Mouse (Mus musculus) left cerebral cortex, postnatal 36 days (tissue): ENCODE results near the gene Map4k2. TPM values are rescaled to one million over a fixed set of nuclear protein-coding genes. Genes with fewer than 3 reads are reported as not detected.

Source experiments
- DNase-seq, 2 experiments: peaks; one replicate each; pipeline ENCODE4 v3.0.0; 2021 to 2022; ENCODE audit warnings: low spot score in 2 of 2, mixed read lengths in 1 of 2
- intact Hi-C: fragments of 180-260 bp; cut with DNase I; formaldehyde crosslinking; loops from one replicate; pipeline ENCODE4 v1.15.1; 2025
- total RNA-seq, 2 experiments: library from RNA; stranded (reverse); gene quantifications; 2 replicates each; pipeline ENCODE4 v1.2.3; 2021

Map4k2 gene
- total RNA-seq, 2 experiments from 2014 or later: 93.5 to 107 TPM

GRCm38 (mm10) chr19:6313796-6314195, 27.1 kb upstream of the Map4k2 start:
- DNase-seq: no peak
- intact Hi-C loops: no loop called here

GRCm38 (mm10) chr19:6314513-6314912, 26.4 kb upstream of the Map4k2 start:
- intact Hi-C loops: no loop called here
- no peak for DNase-seq

GRCm38 (mm10) chr19:6315573-6315972, 25.4 kb upstream of the Map4k2 start:
- intact Hi-C loops: no loop called here
- no peak for DNase-seq

DNA sequence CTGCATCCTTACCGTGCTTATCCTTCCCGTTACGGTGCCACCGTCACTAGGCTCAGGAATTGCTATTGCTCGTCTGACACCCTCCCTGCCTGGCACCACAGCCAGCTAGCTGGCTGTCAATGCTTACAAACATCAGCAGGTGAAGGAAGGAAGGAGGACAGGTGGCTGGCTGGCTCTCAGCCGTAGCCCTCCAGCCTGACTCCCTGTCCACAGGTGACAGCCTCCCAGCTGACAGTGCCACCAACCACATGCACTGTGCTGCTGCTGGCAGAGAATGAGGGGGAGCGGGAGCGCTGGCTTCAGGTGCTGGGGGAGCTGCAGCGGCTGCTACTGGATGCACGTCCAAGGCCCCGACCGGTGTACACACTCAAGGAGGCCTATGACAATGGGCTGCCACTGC, 22.8 kb upstream of the Map4k2 start:
- no peak for DNase-seq
- intact Hi-C loops: no loop called here

GRCm38 (mm10) chr19:6321358-6321757, 19.6 kb upstream of the Map4k2 start:
- intact Hi-C loops: no loop called here
- no peak for DNase-seq

DNA sequence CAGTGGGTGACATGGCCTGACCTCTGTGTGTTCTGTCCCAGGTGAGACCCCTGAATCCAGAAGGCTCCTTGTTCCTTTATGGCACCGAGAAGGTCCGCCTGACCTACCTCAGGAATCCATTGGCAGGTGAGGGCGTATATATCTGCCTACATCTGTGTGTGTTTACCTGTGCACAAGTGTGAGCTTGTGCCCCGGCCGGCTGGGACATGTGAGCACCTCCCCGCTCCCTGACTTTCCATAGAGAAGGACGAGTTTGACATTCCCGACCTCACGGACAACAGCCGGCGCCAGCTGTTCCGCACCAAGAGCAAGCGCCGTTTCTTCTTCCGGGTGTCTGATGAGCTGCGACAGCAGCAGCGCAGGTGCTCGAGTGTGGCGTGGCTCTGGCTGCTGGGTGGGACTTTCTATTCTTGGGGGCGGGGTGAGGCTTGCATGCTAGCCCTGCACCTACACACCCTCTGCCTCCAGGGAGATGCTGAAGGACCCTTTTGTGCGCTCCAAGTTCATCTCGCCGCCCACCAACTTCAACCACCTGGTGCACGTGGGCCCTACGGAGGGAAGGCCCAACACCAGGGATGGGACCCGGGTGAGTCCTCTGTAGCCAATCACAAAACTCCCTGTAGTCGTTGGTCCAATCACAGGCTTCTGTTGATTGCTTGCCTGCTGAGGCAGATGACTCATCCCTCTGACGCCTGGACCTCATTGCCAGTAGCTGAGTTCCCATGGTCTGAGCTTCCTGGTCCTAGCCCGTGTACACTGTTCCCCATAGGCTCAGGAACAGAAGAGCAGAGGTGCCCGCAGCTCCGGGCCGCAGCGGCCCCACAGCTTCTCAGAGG, 18.9 kb upstream of the Map4k2 start:
- peak in 1 of 2 experiments; percentile 22 for DNase-seq
- intact Hi-C loops: no loop called here

- intact Hi-C loops: no loop called here
- no peak for DNase-seq
These were observed 16.2 kb upstream of the Map4k2 start for GRCm38 (mm10) chr19:6324751-6325150.

DNA sequence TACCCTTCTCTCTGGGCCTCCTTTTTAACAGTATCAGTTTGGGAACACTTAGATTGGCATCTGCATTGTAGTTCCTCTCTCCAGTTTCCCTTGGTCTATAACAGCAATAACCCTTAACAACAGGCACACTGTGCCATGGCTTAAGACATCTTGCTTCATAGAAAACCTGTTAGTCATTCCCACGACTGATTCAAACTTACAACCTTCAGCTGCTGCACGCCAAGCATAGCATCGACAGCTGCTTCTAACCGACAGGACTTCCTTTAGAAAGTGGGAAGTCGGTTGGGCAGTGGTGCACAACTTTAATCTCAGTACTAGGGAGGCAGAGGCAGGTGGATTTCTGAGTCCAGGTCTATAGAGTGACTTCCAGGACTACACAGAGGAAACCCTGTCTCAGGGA, 9.8 kb upstream of the Map4k2 start:
- no peak for DNase-seq
- intact Hi-C loops: loop anchor here (2.0 to 5.0 kb wide), 2 partner anchors 66 to 189 kb away; partner anchors contain the start of genes Arl2 and Batf2

- no peak for DNase-seq
- intact Hi-C loops: loop anchor here (2.0 to 5.0 kb wide), 2 partner anchors 67 to 190 kb away; partner anchors contain the start of genes Arl2 and Batf2
These were observed 9.0 kb upstream of the Map4k2 start for GRCm38 (mm10) chr19:6331719-6332516.

GRCm38 (mm10) chr19:6333761-6334595, 7.0 kb upstream of the Map4k2 start:
- intact Hi-C loops: loop anchor here (5.0 kb wide), 1 partner anchor 192 kb away; the partner anchor contains the start of genes Arl2 and Batf2
- no peak for DNase-seq

GRCm38 (mm10) chr19:6334673-6335457, 6.1 kb upstream of the Map4k2 start, which contains the start of gene Men1:
Men1 (plus strand) TSS chr19:6334979.
- DNase-seq: peak; percentile 96
- intact Hi-C loops: loop anchor here (5.0 kb wide), 2 partner anchors 193 to 268 kb away; partner anchors contain the start of genes Arl2, Batf2 and Tm7sf2

DNA sequence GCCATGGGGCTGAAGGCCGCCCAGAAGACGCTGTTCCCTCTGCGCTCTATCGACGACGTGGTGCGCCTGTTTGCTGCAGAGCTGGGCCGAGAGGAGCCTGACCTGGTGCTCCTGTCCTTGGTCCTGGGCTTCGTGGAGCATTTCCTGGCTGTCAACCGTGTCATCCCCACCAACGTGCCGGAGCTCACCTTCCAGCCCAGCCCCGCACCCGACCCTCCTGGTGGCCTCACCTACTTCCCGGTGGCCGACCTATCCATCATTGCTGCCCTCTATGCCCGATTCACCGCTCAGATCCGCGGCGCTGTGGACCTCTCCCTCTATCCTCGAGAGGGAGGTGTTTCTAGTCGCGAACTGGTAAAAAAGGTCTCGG, 5.5 kb upstream of the Map4k2 start:
- no peak for DNase-seq
- intact Hi-C loops: loop anchor here (5.0 kb wide), 1 partner anchor 268 kb away; the partner anchor contains the start of gene Tm7sf2

DNA sequence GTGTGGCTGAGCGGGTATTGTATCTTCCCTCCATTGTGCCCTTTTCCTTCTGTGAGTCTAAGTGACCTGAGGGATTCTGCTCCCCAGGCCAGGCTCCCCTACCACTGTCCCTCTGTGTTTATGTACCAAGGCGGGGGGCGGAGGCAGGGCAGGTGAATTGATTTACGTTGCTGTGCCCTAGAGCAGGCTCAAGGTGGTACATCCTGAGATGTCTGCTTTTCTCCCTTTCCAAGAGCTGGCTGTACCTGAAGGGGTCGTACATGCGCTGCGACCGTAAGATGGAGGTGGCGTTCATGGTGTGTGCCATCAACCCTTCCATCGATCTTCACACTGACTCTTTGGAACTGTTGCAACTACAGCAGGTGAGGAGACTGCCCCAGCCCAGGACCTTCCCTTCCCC, 4.0 kb upstream of the Map4k2 start:
- intact Hi-C loops: loop anchor here (5.0 kb wide), 1 partner anchor 270 kb away; the partner anchor contains the start of gene Tm7sf2
- DNase-seq: no peak

DNA sequence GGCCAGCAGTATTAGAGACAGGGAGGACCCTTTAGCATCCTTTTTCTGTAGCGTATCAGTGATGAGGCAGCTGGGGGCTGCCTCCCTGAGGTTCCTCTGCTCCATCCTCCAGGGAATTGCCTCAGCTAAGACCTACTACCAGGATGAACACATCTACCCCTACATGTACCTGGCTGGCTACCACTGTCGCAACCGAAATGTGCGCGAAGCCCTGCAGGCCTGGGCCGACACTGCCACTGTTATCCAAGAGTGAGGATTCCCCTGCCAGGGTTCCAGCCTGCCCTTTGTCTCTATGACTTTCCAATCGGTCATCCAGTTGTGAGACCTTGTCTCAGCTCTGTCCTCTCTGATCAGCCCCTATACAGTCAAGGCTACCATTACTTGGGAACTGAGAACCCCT, 2.8 kb upstream of the Map4k2 start:
- intact Hi-C loops: loop anchor here (5.0 kb wide), 1 partner anchor 271 kb away; the partner anchor contains the start of gene Tm7sf2
- no peak for DNase-seq

- intact Hi-C loops: loop anchor here (5.0 kb wide), 1 partner anchor 271 kb away; the partner anchor contains the start of gene Tm7sf2
- DNase-seq: no peak
These were observed 2.2 kb upstream of the Map4k2 start for GRCm38 (mm10) chr19:6338716-6339115.

- intact Hi-C loops: loop anchor here (5.0 kb wide), 1 partner anchor 272 kb away; the partner anchor contains the start of gene Tm7sf2
- no peak for DNase-seq
These were observed 1.7 kb upstream of the Map4k2 start for GRCm38 (mm10) chr19:6339191-6339590.

DNA sequence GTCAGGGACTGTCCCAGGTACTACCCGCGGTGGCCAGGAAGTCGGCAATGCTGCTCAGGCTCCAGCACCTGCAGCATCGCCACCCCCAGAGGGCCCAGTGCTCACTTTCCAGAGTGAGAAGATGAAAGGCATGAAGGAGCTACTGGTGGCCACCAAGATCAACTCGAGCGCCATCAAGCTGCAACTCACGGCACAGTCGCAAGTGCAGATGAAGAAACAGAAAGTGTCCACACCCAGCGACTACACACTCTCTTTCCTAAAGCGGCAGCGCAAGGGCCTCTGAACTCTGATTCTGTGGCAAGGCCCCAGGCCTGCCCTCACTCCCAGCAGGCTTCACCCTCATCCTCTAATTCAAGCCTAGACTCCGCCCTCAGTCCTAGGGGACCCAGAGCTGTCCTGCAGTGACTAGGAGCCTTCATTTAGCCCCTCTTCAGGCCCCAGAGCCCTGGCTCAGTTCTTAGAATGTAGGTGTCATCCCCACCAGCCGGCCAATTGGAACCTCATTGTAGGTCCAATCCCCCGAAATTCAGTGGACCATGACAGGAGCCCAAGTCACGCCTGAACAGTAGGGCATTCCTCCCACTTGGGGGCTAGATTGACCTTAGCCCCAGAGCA, 938 bp upstream of the Map4k2 start:
- intact Hi-C loops: loop anchor here (5.0 kb wide), 1 partner anchor 273 kb away; the partner anchor contains the start of gene Tm7sf2
- DNase-seq: no peak
